Comparison of ENCODE assay signal across 13 mouse cellular contexts in the genomic region with DNA sequence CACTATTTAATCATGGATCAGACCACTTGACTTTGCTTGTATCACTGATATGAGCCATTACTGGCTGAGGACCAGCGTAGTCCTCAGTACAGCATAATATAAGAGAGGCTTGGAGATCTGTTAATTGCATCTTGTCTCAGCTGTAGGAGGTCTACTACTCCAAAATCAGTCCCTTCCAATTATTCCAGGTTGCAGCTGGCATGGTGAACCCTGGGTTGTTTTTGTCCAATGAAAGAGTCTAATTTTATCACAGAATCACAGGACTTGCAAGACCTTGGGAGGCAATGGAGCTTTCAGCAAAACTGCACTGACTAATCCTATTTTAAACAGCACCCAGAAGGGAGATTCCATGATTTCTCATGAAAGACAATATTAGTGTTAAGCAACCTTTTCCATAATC.
"Had no signal": no experiment of that assay in that cellular context is flagged by ENCODE, and none has a peak within 500 bp of the region (broad histone marks: within the 10 kb centered on the region; RNA-seq: fewer than 3 reads in every experiment).

No protein-coding gene starts in this region.

- H3K27me3 ChIP-seq: midbrain, embryonic 15.5 days; neural tube, embryonic 12.5 days; stomach, embryonic 15.5 days had no signal

- H3K4me3 ChIP-seq: midbrain, embryonic 15.5 days; neural tube, embryonic 12.5 days; stomach, embryonic 15.5 days had no signal

- H3K27ac ChIP-seq: liver, embryonic 14.5 days; midbrain, embryonic 15.5 days; neural tube, embryonic 12.5 days; stomach, embryonic 15.5 days; stomach, postnatal 0 days had no signal

- H3K4me1 ChIP-seq: midbrain, embryonic 15.5 days; neural tube, embryonic 12.5 days; stomach, embryonic 15.5 days had no signal

- ATAC-seq: midbrain, embryonic 15.5 days had no signal

- H3K4me2 ChIP-seq: lung, embryonic 14.5 days; midbrain, embryonic 15.5 days; neural tube, embryonic 12.5 days; stomach, embryonic 15.5 days had no signal

- H3K9ac ChIP-seq: liver, embryonic 14.5 days; lung, embryonic 14.5 days; midbrain, embryonic 15.5 days; neural tube, embryonic 12.5 days; stomach, embryonic 15.5 days had no signal

- H3K36me3 ChIP-seq: midbrain, embryonic 15.5 days; neural tube, embryonic 12.5 days; stomach, embryonic 15.5 days had no signal

- DNase-seq: lung, adult 18-20 months; lung, embryonic 14.5 days; lung, postnatal 10 days; lung, postnatal 4 days; right cerebral cortex, postnatal 14 days; thymus, adult 2 months; thymus, postnatal 25 days; thymus, postnatal 4 days had no signal

- H3K9me3 ChIP-seq: midbrain, embryonic 15.5 days; neural tube, embryonic 12.5 days; stomach, embryonic 15.5 days had no signal
